Mouse (Mus musculus) hindlimb bud, embryonic 11.5 days (tissue): ENCODE data around the gene Vps33a.

Experiments used
- DNase-seq: peaks from one replicate; pipeline ENCODE4 v3.0.0-alpha.2; 2012; ENCODE audit warnings: low read depth, low spot score; ENCODE audit errors: extremely low spot score

Vps33a gene

DNA sequence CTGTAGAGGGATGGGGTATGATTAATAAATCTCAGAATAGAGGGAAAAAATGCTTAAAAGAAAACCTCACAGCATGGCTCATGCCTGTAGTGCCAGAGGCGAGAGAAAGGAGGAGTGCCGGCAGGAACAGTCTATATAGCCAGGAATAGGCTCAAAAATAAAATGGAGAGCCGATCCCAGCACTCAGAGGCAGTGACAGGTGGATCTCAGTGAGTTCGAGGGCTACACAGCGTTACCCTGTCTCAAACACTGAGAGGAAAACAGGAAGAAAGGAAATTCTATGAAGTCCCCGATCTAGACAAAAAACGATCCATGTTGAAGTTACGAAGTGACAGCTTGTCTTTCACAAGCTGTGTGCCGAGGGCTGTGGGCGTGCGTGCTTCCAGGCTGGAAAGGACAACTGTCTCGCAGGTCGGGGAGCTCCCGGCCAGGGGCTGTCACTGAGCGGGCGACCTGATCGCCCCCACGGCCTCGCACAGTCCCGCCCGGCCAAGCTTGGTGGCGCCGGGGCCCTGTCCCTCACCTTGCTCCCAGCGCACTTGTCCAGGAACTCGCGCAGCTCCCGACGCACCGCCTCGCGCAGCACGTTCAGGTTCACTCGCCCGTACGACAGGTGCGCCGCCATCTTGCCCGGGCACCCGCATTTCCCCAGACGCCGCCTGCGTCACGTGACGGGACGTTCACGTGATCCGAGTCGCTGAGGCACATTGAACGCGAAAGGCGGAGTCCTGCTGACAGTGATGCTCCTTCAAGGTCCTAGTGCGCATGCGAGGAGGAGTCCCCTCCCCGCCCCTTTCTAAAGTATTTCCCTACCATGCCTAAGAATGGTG, at the start of gene Vps33a:
Gene Vps33a, minus strand, starts transcription at position 682 of the 830 bp plus-strand sequence.
- DNase-seq: peak; percentile 99

DNA sequence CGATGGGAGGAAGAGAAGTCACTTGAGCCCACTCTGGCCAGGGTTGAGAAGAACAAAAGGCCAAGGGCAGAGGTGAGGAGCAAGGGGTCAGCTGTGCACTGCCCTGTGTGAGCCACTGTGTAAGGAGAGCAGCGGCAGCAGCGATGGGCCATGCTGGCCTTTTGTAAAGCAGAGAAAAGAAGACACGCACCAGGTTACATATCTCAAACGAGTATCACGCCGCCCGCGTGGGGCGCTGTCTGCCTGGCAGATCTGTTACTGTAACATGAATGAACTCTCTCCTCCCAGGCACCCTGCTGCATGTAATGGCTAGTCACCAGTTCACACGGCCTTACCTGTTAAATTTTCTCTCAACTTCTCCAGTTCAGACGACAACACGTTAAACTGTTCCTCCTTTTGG, 49.6 kb upstream of the Vps33a start:
- no peak for DNase-seq

DNA sequence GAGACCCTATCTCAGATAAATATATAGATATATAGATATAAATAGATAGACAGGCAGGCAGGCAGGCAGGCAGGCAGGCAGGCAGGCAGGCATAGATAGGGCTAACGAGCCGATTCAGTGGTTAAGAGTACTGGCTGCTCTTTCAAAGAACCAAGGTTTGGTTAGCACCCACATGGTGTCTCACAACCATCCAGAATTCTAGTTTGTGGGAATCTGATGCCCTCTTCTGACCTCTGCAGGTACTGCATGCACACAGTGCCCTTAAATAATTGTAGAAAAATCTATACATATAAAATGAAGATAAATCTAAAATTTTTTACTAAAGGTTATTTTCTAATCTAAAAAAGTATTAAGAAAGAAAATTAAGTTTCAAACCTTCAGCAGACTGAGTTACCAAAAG, 45.7 kb upstream of the Vps33a start:
- no peak for DNase-seq

DNA sequence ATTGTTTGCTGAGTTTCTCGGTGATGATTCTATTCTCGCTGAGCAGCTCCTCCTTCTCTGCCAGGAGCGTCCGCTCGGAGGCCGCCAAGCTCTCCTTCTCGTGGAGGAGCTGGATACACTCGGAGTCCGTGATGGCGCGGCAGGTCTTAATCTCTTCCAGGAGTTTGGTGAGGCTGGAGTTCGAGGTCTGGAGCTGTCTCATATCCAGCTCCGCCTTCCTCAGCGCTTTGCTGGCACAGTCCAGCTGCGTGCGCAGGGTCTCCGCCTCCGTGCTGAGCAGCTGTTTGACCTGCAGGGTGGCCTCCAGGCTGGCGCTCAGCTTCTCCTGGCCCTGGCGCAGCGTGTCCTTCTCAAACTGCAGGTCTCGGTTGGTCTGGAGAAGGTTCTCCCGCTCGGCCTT, 41.4 kb upstream of the Vps33a start:
- DNase-seq: no peak

DNA sequence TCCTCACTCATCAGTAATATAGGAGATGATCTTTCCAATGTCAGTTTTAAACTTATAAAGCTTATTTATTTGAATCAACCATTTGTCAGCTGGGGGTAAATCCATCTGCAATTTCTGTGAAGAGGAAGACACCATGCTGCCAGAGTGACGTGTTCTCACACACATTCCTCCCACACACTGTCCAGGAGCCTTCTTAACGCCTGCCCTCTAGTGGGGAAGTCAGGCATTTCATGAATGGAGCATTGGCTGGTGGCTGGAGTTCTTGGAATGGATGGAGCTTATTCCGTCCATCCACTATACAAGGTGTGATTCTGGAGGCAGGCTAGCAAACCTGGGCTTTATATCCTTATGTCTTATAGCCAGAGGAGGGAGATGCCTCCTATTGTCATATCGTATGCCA, 37.0 kb upstream of the Vps33a start:
- DNase-seq: peak; percentile 37

DNA sequence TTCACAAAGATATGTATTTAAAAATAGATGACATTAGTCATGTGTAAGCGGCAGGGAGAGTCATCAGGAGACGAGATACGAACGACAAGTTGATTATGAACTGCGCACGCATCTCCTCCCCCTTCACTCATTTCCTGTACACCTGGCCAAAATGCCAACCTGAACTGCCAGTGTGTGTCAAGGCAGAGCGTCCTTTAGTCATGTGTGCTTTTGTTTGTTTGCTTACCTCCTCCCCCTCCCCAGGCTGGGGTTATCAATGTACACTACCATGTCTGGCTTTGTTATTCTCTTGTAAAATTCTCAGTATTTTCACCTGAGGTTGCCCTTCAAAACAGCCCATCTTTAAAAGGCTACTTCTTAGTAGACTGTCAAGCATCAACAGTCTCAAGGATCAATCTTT, 36.6 kb upstream of the Vps33a start:
- no peak for DNase-seq

DNA sequence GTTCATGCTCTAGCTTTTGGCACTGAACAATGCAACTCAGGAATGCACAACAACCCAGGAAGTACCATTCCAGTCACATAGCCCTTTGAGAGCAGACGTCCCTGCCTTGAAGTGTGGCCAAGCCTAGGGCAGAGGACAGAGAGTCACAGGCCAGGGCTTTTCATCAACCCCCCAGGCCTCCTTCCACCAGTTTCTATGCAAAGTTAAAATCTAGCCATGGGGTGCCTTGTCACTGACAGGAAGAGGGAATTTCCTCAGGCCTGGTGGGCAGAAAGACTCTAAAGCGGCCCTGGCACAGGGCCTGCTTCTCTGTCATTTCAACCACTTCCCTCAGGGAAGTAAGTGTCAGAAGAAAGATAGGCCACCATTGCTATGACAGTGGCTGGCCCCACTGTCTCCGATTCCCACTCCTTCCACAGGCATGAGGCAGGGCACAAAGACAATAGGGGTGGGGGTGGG, 34.4 kb upstream of the Vps33a start:
- no peak for DNase-seq

DNA sequence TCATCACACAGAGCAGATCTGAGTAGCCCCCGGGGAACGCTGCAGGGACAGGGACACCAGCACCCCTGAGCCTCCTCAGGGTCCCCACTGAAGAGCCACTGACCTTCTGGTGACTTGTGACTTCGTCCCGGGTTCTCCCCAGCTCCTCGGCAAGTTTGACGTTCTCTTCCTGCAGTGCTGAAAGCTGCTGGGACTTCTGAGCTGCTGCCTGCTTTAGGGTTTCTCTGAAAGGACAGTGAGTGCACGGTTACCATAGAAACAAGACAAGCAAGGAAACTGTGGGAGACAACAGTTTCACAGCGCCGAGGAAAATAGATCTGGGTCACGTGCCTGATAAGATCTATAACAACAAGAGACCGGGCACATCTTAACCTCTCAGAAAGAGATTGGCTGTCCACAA, 30.7 kb upstream of the Vps33a start:
- DNase-seq: no peak

DNA sequence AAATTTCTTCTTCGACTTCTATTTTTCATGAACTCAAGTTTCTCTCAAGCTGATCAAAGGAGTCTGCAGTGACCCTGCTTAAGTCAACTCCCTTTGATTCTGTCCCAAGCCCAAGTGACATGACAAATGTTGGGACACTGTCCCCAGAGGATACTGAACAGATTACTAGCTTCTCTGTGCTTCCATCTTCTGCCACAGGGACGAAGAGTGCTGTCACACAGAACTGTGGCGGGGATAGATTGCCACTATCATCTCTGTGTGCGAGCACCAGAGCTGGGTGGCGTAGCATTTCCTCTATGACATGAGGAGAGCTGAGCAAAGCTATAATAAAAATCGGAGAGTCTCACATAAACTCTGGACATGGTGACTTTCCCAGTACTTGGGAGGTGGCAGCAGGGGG, 29.3 kb upstream of the Vps33a start:
- DNase-seq: no peak

DNA sequence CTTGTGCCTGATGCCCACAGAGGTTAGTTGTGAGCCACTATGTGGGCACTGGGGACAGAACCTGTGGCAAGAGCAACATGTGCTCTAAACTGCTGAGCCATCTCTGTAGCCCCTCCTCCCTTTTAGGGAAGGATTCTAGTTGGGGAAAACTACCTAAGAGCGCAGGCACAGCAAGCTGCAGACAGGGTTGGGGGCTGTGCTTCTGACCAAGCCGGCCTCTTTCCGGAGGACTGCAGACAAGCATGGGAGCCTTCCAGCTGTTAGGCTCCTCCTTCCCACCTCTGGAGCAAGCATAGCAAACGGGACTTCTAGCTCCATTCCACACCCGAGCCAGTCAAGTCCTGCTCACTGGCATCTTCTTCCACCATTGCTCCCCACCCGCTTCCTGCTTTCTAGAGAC, 26.5 kb upstream of the Vps33a start:
- DNase-seq: no peak

DNA sequence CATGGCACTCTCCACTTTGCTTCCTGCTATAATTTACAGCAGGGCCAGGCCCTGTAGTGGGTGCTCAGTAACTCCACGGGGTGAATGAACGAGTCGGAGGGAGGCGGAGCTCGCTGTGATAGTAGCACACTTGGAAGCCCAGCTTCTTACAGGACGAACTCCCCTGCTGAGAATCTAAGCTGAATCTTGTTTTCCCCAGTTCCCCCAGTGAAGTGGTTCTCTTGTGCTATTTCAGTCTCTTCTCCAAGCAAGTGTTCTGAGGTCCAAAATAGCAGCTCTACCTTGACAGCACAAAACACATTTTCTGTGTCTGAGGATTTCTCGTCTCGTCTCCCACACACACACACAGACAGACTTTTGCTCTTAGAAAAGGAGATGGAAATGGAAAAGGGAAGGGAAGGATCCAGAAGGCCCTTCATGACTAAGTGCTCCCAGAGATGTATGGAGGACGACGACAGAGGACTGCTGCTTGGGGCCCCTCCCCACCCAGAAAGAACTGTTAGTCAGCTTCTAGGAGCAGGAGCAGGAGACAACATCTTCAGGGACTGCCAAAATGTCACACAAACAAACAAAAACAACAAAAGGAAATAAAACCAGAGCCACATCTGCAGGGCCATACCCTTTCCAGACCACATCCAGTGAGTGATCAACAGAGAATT, 20.9 kb upstream of the Vps33a start:
- no peak for DNase-seq

DNA sequence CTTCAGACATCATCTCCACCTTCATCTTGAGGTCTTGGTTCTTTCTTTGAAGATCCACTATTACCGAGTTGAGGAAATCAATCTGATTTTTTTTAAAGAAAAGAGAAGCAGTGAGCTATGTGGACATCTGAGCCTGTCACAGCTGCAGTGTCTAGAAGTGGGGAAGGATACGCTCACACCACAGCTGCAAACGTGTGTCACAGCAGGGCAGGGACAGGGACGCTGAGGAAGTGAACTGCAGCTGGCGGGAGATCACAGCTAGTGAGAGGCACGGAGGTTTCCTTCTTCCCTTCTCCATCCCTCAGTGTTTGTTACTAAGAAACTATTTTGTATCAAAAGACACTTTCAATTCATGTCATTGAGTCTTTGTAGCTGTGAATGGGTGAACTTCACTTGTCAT, 7.2 kb upstream of the Vps33a start:
- DNase-seq: no peak

DNA sequence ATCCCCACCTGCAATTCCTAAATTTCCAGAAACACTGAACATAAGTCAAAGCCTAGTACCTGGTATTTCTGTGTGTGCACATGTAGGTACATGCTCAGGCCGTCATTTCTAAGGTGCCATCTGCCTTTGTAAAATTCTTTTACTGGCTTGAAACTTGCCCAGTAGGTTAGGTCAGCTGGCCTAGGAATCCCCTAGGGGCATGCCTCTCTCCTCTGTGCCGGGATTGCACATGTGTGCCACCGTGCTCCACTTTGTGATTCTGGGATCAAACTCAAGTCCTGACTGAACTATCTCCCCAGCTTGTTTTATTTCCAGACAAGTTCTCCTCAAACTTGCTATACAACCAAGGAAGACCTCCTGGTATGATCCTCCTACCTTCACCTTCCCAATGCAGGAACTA, 3.9 kb upstream of the Vps33a start:
- no peak for DNase-seq

DNA sequence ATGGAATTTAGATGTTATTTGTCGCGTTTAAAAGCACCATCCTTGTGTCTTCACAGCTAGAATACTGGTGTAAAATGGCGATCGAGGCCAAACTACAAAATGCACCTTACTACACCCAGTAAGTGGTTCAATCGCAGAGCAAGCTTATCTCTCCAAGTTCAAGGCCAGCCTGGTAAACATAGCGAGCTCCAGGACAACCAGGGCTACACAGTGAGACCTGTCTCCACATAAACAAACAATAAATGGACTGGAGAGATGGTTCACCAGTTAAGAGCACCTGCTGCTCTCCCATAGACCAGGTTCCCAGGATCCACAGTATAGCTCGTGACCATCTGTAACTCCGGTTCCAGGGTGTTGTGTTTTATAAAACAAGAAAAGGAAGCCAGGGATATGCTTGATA, 524 bp upstream of the Vps33a start:
- no peak for DNase-seq

DNA sequence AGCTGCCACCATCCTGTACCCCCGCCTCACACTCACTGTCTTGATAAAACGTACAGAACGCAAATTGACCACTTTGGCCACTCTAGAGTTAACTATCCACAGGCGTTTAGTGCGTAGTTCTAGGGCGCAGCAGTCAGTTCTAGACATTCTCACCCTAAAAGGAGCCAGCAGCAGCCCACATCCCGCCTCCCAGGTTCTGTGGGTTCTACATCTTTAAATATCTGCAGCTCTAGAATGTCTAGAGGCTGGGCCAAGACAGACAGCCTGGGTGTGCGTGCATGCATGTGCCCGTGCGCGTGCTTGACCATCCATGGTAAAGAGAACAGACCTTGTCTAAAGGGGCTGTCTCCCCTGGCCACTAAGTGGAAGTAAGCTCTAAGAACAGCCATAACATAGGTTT, 11.7 kb downstream of the Vps33a start:
- DNase-seq: no peak

DNA sequence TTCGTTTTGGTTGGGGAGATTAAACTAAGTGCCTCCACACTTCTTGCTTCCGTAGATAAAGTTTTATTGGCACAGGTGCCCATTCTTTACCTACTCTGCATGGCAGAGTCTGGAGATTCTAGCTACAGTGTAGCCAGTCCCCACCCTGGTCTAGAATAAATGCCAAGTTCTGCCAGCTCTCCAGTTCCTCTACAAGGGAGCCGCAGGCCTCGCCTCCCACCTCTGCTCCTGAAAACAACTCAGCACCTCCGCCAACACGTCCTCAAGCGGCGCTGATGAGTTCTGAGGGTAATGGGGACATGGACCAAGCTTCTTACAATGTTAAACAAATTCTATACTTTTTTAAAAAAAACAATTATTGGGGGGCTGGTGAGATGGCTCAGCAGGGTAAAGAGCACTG, 13.2 kb downstream of the Vps33a start:
- DNase-seq: no peak

DNA sequence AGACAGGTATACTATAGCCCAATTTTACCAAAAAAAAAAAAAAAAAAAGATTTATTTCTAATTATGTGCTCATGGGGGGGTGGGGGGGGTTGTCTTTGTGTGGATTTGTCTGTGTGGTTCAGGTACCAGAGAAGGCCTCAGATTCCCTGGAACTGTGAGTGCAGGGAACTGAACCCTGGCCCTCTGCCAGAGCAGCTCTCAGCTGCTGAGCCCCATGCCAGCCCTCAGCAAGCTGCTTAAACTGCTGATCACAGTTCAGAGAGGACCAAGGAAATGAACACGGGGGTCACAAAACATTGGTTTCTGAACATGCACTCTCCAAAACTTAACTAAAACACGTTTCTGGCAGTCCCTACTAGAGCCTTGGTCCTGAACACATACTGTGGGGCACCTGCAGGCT, 16.4 kb downstream of the Vps33a start:
- no peak for DNase-seq

DNA sequence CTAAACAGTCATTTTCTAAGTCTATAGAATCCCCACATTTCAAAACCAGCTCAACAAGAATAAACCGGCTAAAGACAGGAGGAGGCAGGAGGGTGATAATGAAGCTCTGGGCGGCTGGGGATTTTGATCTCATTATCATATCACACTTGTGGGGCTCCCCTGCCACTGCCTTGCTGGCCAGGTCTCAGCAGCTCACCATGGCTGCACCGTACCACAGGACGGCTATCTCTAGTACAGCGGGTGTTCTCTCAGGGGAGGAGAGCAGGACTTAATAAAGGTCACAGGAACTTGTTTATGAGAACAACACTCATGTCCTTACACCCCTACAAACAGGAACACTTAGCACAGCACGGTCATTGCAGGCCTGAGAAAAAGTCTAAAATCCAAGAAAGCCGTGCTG, 17.1 kb downstream of the Vps33a start:
- no peak for DNase-seq

DNA sequence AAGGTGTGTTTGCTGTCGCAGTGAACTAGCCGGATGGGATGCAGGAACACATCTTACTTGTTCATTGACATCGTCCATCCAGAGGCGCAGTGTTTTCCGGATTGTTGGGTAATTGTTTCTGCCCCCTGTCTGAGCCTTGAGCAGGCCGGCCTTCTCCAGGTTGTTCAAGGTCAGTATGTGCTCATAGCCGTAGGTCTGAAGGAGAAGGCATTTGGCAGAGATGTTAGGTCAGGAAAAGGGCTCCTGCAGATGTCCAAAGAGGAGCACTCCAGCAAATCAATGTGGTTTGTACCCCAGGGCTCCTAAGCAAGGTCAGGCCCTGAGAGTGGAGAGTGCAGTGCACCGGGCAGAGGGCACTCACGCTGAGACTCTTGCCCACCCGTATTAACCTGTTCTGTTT, 39.0 kb downstream of the Vps33a start:
- DNase-seq: no peak

DNA sequence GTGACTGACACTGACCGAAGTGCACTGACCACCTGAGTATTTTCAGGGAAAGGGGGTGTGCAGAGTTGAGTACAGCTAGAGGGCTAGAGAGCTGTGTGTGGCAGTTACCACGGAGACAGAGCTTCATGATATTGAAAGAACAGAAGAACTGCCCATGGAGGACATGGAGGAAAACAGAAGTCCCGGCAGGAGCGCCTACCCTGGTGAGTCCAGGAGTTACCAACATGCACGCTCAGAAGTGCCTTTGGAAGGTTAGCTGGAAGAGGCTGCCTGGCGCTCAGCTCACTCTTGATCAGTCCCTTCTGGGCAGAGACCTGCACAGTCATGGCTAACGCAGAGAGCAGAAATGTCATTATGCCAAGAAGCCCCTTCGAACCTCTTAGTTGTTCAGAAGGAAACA, 42.8 kb downstream of the Vps33a start:
- DNase-seq: no peak

DNA sequence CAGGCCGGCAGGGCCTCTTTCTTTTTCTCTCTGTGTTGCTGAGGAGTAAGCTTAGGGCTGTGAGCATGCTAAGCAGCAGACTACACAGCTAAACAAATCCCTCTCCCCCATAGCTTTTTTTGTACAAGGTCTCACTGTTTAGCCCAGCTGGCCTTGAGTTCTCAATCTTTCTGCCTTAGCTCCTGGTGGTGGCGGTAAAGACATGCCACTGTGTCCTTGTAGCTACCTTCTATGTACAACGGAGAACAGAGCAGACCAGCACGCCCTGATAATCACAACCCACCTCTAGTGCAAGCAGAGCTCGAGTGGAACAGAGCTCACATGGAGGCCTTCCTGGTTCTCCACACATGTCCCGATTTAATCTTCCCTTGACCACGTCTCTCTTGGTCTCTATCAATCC, 44.2 kb downstream of the Vps33a start:
- DNase-seq: no peak

DNA sequence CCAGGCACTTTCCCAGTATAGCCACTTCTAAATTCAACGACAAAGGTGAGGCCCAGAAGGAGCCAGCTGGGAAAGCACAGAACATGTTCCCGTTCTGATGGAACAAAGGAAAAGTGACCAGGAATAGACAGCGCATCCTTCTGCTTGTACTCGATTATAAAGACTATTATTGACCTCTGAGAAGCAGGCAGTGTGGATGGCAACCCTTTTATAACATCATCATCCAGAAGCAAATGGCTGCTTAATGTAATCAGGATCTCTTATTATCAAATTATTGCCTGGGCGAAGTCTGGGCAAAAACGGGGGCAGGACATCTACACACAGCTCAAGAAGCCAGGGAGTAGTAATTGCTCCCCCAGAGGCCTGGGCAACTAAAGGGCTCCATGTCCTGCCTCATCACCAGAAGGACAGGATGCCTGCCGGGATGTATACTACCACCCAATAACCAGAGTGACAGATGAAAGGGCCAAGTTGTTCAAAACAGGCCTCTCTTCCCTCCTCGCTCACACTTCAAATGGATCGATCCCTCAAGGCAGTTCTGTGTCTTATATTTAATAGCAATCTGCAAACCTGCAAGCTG, 46.8 kb downstream of the Vps33a start:
- DNase-seq: no peak
